Mouse (Mus musculus): ENCODE measurements around the gene Csmd2. TPM values are rescaled to one million over a fixed set of nuclear protein-coding genes. Genes with fewer than 3 reads are reported as not detected.

Gene Csmd2
- polyA plus RNA-seq, 1 experiment from 2014 or later = 4.3 TPM

- Histone ChIP-seq H3K4me2 (no peak overlapping the region), H3K4me1 (peaks cover 4% of the 10 kb centered on the region; the same call in 1 of the 2 replicates), H3K9ac (no peak overlapping the region), H3K27me3 (no peaks in the 10 kb centered on the region), H3K27ac (no peak overlapping the region), H3K36me3 (replicated peaks) (no peaks in the 10 kb centered on the region), H3K4me3 (replicated peaks) (no peak overlapping the region), H3K9me3 (no peaks in the 10 kb centered on the region)
- 90% methylated on average over 9 of the region's 9 CpGs for WGBS
- no peak for ATAC-seq (ENCODE audit: low FRiP score)
Observed at GRCm38 (mm10) chr4:128269261-128269875, 281.7 kb downstream of the Csmd2 start.

GRCm38 (mm10) chr4:128270177-128270576, 282.5 kb downstream of the Csmd2 start:
- Histone ChIP-seq H3K9ac (no peak overlapping the region), H3K9me3 (no peaks in the 10 kb centered on the region), H3K4me3 (replicated peaks) (no peak overlapping the region), H3K4me1 (peaks cover 4% of the 10 kb centered on the region; the same call in 1 of the 2 replicates), H3K27me3 (no peaks in the 10 kb centered on the region), H3K27ac (no peak overlapping the region), H3K4me2 (no peak overlapping the region), H3K36me3 (replicated peaks) (no peaks in the 10 kb centered on the region)
- WGBS = 80% methylated on average over 10 of the region's 10 CpGs
- no peak for ATAC-seq (ENCODE audit: low FRiP score)

GRCm38 (mm10) chr4:128270931-128271330, 283.3 kb downstream of the Csmd2 start:
- Histone ChIP-seq H3K4me3 (replicated peaks) (no peak overlapping the region), H3K4me1 (peaks cover 4% of the 10 kb centered on the region; the same call in 1 of the 2 replicates), H3K9ac (no peak overlapping the region), H3K36me3 (replicated peaks) (no peaks in the 10 kb centered on the region), H3K4me2 (no peak overlapping the region), H3K9me3 (no peaks in the 10 kb centered on the region), H3K27me3 (no peaks in the 10 kb centered on the region), H3K27ac (no peak overlapping the region)
- WGBS = 80% methylated on average over 19 of the region's 19 CpGs
- ATAC-seq (ENCODE audit: low FRiP score) = no peak

- Histone ChIP-seq H3K4me2 (no peak overlapping the region), H3K36me3 (replicated peaks) (no peaks in the 10 kb centered on the region), H3K9me3 (no peaks in the 10 kb centered on the region), H3K4me1 (peaks cover 4% of the 10 kb centered on the region; the same call in 1 of the 2 replicates), H3K4me3 (replicated peaks) (no peak overlapping the region), H3K27me3 (no peaks in the 10 kb centered on the region), H3K9ac (no peak overlapping the region), H3K27ac (no peak overlapping the region)
- ATAC-seq (ENCODE audit: low FRiP score) = no peak
- 62% methylated on average over 6 of the region's 6 CpGs for WGBS
Observed at GRCm38 (mm10) chr4:128272501-128272900, 284.8 kb downstream of the Csmd2 start.

- Histone ChIP-seq H3K9me3 (no peaks in the 10 kb centered on the region), H3K4me2 (no peak overlapping the region), H3K36me3 (replicated peaks) (no peaks in the 10 kb centered on the region), H3K4me1 (peaks cover 4% of the 10 kb centered on the region; the same call in 1 of the 2 replicates), H3K27ac (no peak overlapping the region), H3K27me3 (no peaks in the 10 kb centered on the region), H3K4me3 (replicated peaks) (no peak overlapping the region), H3K9ac (no peak overlapping the region)
- no peak for ATAC-seq (ENCODE audit: low FRiP score)
- 79% methylated on average over 11 of the region's 11 CpGs for WGBS
Observed at GRCm38 (mm10) chr4:128273146-128273545, 285.5 kb downstream of the Csmd2 start.

GRCm38 (mm10) chr4:128275116-128275515, 287.5 kb downstream of the Csmd2 start:
- H3K36me3 ChIP-seq (replicated peaks) = no peaks in the 10 kb centered on the region
- no peaks in the 10 kb centered on the region for H3K27me3 ChIP-seq
- ATAC-seq (ENCODE audit: low FRiP score) = no peak
- H3K9me3 ChIP-seq = no peaks in the 10 kb centered on the region
- no peak overlapping the region for H3K4me2 ChIP-seq
- H3K4me1 ChIP-seq = peaks cover 4% of the 10 kb centered on the region; the same call in 1 of the 2 replicates
- H3K9ac ChIP-seq = no peak overlapping the region
- no peak overlapping the region for H3K4me3 ChIP-seq (replicated peaks)
- 83% methylated on average over 5 of the region's 5 CpGs for WGBS
- no peak overlapping the region for H3K27ac ChIP-seq

- ATAC-seq (ENCODE audit: low FRiP score) = no peak
- Histone ChIP-seq H3K9me3 (no peaks in the 10 kb centered on the region), H3K27me3 (no peaks in the 10 kb centered on the region), H3K36me3 (replicated peaks) (no peaks in the 10 kb centered on the region), H3K4me1 (peaks cover 4% of the 10 kb centered on the region; the same call in 1 of the 2 replicates), H3K4me3 (replicated peaks) (no peak overlapping the region), H3K27ac (no peak overlapping the region), H3K4me2 (no peak overlapping the region), H3K9ac (no peak overlapping the region)
- WGBS = 70% methylated on average over 6 of the region's 6 CpGs
Observed at GRCm38 (mm10) chr4:128275586-128275985, 287.9 kb downstream of the Csmd2 start.

GRCm38 (mm10) chr4:128285009-128285408, 297.4 kb downstream of the Csmd2 start:
- ATAC-seq (ENCODE audit: low FRiP score) = no peak
- no peak overlapping the region for H3K4me3 ChIP-seq (replicated peaks)
- WGBS = 91% methylated on average over 1 of the region's 1 CpGs
- no peaks in the 10 kb centered on the region for H3K9me3 ChIP-seq
- H3K4me1 ChIP-seq = 0 out of 2 replicates have a peak, but pooled peaks cover 7% of the 10 kb centered on the region
- no peak overlapping the region for H3K4me2 ChIP-seq
- no peak overlapping the region for H3K27ac ChIP-seq
- no peaks in the 10 kb centered on the region for H3K27me3 ChIP-seq
- H3K36me3 ChIP-seq (replicated peaks) = no peaks in the 10 kb centered on the region
- no peak overlapping the region for H3K9ac ChIP-seq

- no peak overlapping the region for H3K4me2 ChIP-seq
- H3K4me3 ChIP-seq (replicated peaks) = no peak overlapping the region
- ATAC-seq (ENCODE audit: low FRiP score) = 0 out of 2 replicates have a peak, but pooled peaks have one; percentile 20
- H3K36me3 ChIP-seq (replicated peaks) = no peaks in the 10 kb centered on the region
- H3K9ac ChIP-seq = no peak overlapping the region
- no peaks in the 10 kb centered on the region for H3K9me3 ChIP-seq
- 0 out of 2 replicates have a peak, but pooled peaks cover 7% of the 10 kb centered on the region for H3K4me1 ChIP-seq
- 65% methylated on average over 7 of the region's 7 CpGs for WGBS
- no peak overlapping the region for H3K27ac ChIP-seq
- no peaks in the 10 kb centered on the region for H3K27me3 ChIP-seq
Observed at GRCm38 (mm10) chr4:128288095-128288494, 300.4 kb downstream of the Csmd2 start.

GRCm38 (mm10) chr4:128304049-128304448, 316.4 kb downstream of the Csmd2 start:
- Histone ChIP-seq H3K4me3 (replicated peaks) (no peak overlapping the region), H3K4me1 (no peaks in the 10 kb centered on the region), H3K9ac (no peak overlapping the region), H3K4me2 (no peak overlapping the region), H3K36me3 (replicated peaks) (no peaks in the 10 kb centered on the region), H3K27me3 (no peaks in the 10 kb centered on the region), H3K27ac (no peak overlapping the region), H3K9me3 (no peaks in the 10 kb centered on the region)
- ATAC-seq (ENCODE audit: low FRiP score) = no peak
- WGBS = 87% methylated on average over 8 of the region's 8 CpGs

GRCm38 (mm10) chr4:128306011-128306410, 318.4 kb downstream of the Csmd2 start:
- H3K9me3 ChIP-seq = no peaks in the 10 kb centered on the region
- WGBS = 93% methylated on average over 8 of the region's 8 CpGs
- H3K27me3 ChIP-seq = no peaks in the 10 kb centered on the region
- no peak overlapping the region for H3K9ac ChIP-seq
- no peaks in the 10 kb centered on the region for H3K4me1 ChIP-seq
- H3K4me3 ChIP-seq (replicated peaks) = no peak overlapping the region
- ATAC-seq (ENCODE audit: low FRiP score) = no peak
- H3K4me2 ChIP-seq = no peak overlapping the region
- H3K27ac ChIP-seq = no peak overlapping the region
- no peaks in the 10 kb centered on the region for H3K36me3 ChIP-seq (replicated peaks)

- no peak overlapping the region for H3K9ac ChIP-seq
- H3K27me3 ChIP-seq = no peaks in the 10 kb centered on the region
- no peak overlapping the region for H3K4me2 ChIP-seq
- WGBS = 76% methylated on average over 5 of the region's 5 CpGs
- no peak overlapping the region for H3K27ac ChIP-seq
- H3K4me3 ChIP-seq (replicated peaks) = no peak overlapping the region
- no peaks in the 10 kb centered on the region for H3K9me3 ChIP-seq
- ATAC-seq (ENCODE audit: low FRiP score) = no peak
- no peaks in the 10 kb centered on the region for H3K4me1 ChIP-seq
- no peaks in the 10 kb centered on the region for H3K36me3 ChIP-seq (replicated peaks)
Observed at GRCm38 (mm10) chr4:128315328-128315727, 327.7 kb downstream of the Csmd2 start.

GRCm38 (mm10) chr4:128317951-128318350, 330.3 kb downstream of the Csmd2 start:
- no peak for ATAC-seq (ENCODE audit: low FRiP score)
- Histone ChIP-seq H3K4me2 (no peak overlapping the region), H3K27me3 (no peaks in the 10 kb centered on the region), H3K27ac (no peak overlapping the region), H3K4me1 (no peaks in the 10 kb centered on the region), H3K4me3 (replicated peaks) (no peak overlapping the region), H3K9me3 (no peaks in the 10 kb centered on the region), H3K36me3 (replicated peaks) (no peaks in the 10 kb centered on the region), H3K9ac (no peak overlapping the region)
- WGBS = 93% methylated on average over 4 of the region's 4 CpGs

Data from forebrain, embryonic 12.5 days (tissue).